Mouse (Mus musculus): ENCODE measurements at regions not wholly inside any gene's neighbourhood (a gene's known extent, or its start where the extent isn't known, plus 50 kb on each side); places are given as distances from the start of the nearest gene placed in this dataset.

- ATAC-seq (ENCODE audit: insufficient number of reproducible peaks, insufficient read depth, low FRiP score, low read depth): no peak
- Histone ChIP-seq H3K4me2 (ENCODE audit: low read length) (no peak overlapping the region), H3K9ac (ENCODE audit: low read length) (no peak overlapping the region), H3K9me3 (ENCODE audit: control insufficient read depth, low read length) (no peaks in the 10 kb centered on the region), H3K27me3 (ENCODE audit: control insufficient read depth, insufficient read depth, low read length) (no peaks in the 10 kb centered on the region), H3K4me1 (ENCODE audit: control insufficient read depth in 2 of 2, insufficient read depth in 2 of 2, low read length in 2 of 2) (no peaks in the 10 kb centered on the region), H3K27ac (replicated peaks in 1 of 2; ENCODE audit: control insufficient read depth in 1 of 2, insufficient read depth in 1 of 2, low read depth in 2 of 2, low read length in 2 of 2) (no peak overlapping the region), H3K36me3 (ENCODE audit: control insufficient read depth, insufficient read depth, low read length) (no peaks in the 10 kb centered on the region), H3K4me3 (ENCODE audit: control insufficient read depth in 1 of 2, insufficient read depth in 1 of 2, low read depth in 1 of 2, low read length in 2 of 2) (no peak overlapping the region)
- 75% methylated on average over 7 of the region's 7 CpGs for WGBS
These were observed 206.4 kb upstream of the Rnd3 start for GRCm38 (mm10) chr2:51355281-51355680.

GRCm38 (mm10) chr2:51354800-51355199 is 205.9 kb upstream of the Rnd3 start:
- Histone ChIP-seq H3K27me3 (ENCODE audit: control insufficient read depth, insufficient read depth, low read length) (no peaks in the 10 kb centered on the region), H3K36me3 (ENCODE audit: control insufficient read depth, insufficient read depth, low read length) (no peaks in the 10 kb centered on the region), H3K9me3 (ENCODE audit: control insufficient read depth, low read length) (no peaks in the 10 kb centered on the region), H3K4me1 (ENCODE audit: control insufficient read depth in 2 of 2, insufficient read depth in 2 of 2, low read length in 2 of 2) (no peaks in the 10 kb centered on the region), H3K27ac (replicated peaks in 1 of 2; ENCODE audit: control insufficient read depth in 1 of 2, insufficient read depth in 1 of 2, low read depth in 2 of 2, low read length in 2 of 2) (no peak overlapping the region), H3K9ac (ENCODE audit: low read length) (no peak overlapping the region), H3K4me2 (ENCODE audit: low read length) (no peak overlapping the region), H3K4me3 (ENCODE audit: control insufficient read depth in 1 of 2, insufficient read depth in 1 of 2, low read depth in 1 of 2, low read length in 2 of 2) (no peak overlapping the region)
- ATAC-seq (ENCODE audit: insufficient number of reproducible peaks, insufficient read depth, low FRiP score, low read depth): no peak
- 86% methylated on average over 4 of the region's 4 CpGs for WGBS

GRCm38 (mm10) chr2:51349614-51350013 is 200.7 kb upstream of the Rnd3 start:
- Histone ChIP-seq H3K9ac (ENCODE audit: low read length) (no peak overlapping the region), H3K4me1 (ENCODE audit: control insufficient read depth in 2 of 2, insufficient read depth in 2 of 2, low read length in 2 of 2) (no peaks in the 10 kb centered on the region), H3K9me3 (ENCODE audit: control insufficient read depth, low read length) (no peaks in the 10 kb centered on the region), H3K36me3 (ENCODE audit: control insufficient read depth, insufficient read depth, low read length) (no peaks in the 10 kb centered on the region), H3K4me2 (ENCODE audit: low read length) (no peak overlapping the region), H3K4me3 (ENCODE audit: control insufficient read depth in 1 of 2, insufficient read depth in 1 of 2, low read depth in 1 of 2, low read length in 2 of 2) (no peak overlapping the region), H3K27me3 (ENCODE audit: control insufficient read depth, insufficient read depth, low read length) (no peaks in the 10 kb centered on the region), H3K27ac (replicated peaks in 1 of 2; ENCODE audit: control insufficient read depth in 1 of 2, insufficient read depth in 1 of 2, low read depth in 2 of 2, low read length in 2 of 2) (no peak overlapping the region)
- ATAC-seq (ENCODE audit: insufficient number of reproducible peaks, insufficient read depth, low FRiP score, low read depth): no peak
- WGBS: 73% methylated on average over 2 of the region's 2 CpGs

- Histone ChIP-seq H3K4me2 (ENCODE audit: low read length) (no peak overlapping the region), H3K9me3 (ENCODE audit: control insufficient read depth, low read length) (no peaks in the 10 kb centered on the region), H3K27ac (replicated peaks in 1 of 2; ENCODE audit: control insufficient read depth in 1 of 2, insufficient read depth in 1 of 2, low read depth in 2 of 2, low read length in 2 of 2) (no peak overlapping the region), H3K9ac (ENCODE audit: low read length) (no peak overlapping the region), H3K27me3 (ENCODE audit: control insufficient read depth, insufficient read depth, low read length) (no peaks in the 10 kb centered on the region), H3K4me3 (ENCODE audit: control insufficient read depth in 1 of 2, insufficient read depth in 1 of 2, low read depth in 1 of 2, low read length in 2 of 2) (no peak overlapping the region), H3K36me3 (ENCODE audit: control insufficient read depth, insufficient read depth, low read length) (no peaks in the 10 kb centered on the region), H3K4me1 (ENCODE audit: control insufficient read depth in 2 of 2, insufficient read depth in 2 of 2, low read length in 2 of 2) (no peaks in the 10 kb centered on the region)
- 73% methylated on average over 2 of the region's 2 CpGs for WGBS
- ATAC-seq (ENCODE audit: insufficient number of reproducible peaks, insufficient read depth, low FRiP score, low read depth): no peak
These were observed 199.9 kb upstream of the Rnd3 start for GRCm38 (mm10) chr2:51348774-51349173.

GRCm38 (mm10) chr2:51347086-51347485 is 198.2 kb upstream of the Rnd3 start:
- 82% methylated on average over 1 of the region's 1 CpGs for WGBS
- Histone ChIP-seq H3K9ac (ENCODE audit: low read length) (no peak overlapping the region), H3K9me3 (ENCODE audit: control insufficient read depth, low read length) (no peaks in the 10 kb centered on the region), H3K27ac (replicated peaks in 1 of 2; ENCODE audit: control insufficient read depth in 1 of 2, insufficient read depth in 1 of 2, low read depth in 2 of 2, low read length in 2 of 2) (no peak overlapping the region), H3K4me2 (ENCODE audit: low read length) (no peak overlapping the region), H3K4me3 (ENCODE audit: control insufficient read depth in 1 of 2, insufficient read depth in 1 of 2, low read depth in 1 of 2, low read length in 2 of 2) (no peak overlapping the region), H3K4me1 (ENCODE audit: control insufficient read depth in 2 of 2, insufficient read depth in 2 of 2, low read length in 2 of 2) (no peaks in the 10 kb centered on the region), H3K36me3 (ENCODE audit: control insufficient read depth, insufficient read depth, low read length) (no peaks in the 10 kb centered on the region), H3K27me3 (ENCODE audit: control insufficient read depth, insufficient read depth, low read length) (no peaks in the 10 kb centered on the region)
- no peak for ATAC-seq (ENCODE audit: insufficient number of reproducible peaks, insufficient read depth, low FRiP score, low read depth)

GRCm38 (mm10) chr2:51342421-51342820 is 193.5 kb upstream of the Rnd3 start:
- H3K9ac ChIP-seq (ENCODE audit: low read length): no peak overlapping the region
- no peak overlapping the region for H3K27ac ChIP-seq (replicated peaks in 1 of 2; ENCODE audit: control insufficient read depth in 1 of 2, insufficient read depth in 1 of 2, low read depth in 2 of 2, low read length in 2 of 2)
- H3K4me2 ChIP-seq (ENCODE audit: low read length): no peak overlapping the region
- no peak for ATAC-seq (ENCODE audit: insufficient number of reproducible peaks, insufficient read depth, low FRiP score, low read depth)
- H3K4me3 ChIP-seq (ENCODE audit: control insufficient read depth in 1 of 2, insufficient read depth in 1 of 2, low read depth in 1 of 2, low read length in 2 of 2): no peak overlapping the region
- H3K9me3 ChIP-seq (ENCODE audit: control insufficient read depth, low read length): no peaks in the 10 kb centered on the region
- H3K4me1 ChIP-seq (ENCODE audit: control insufficient read depth in 2 of 2, insufficient read depth in 2 of 2, low read length in 2 of 2): no peaks in the 10 kb centered on the region
- no peaks in the 10 kb centered on the region for H3K36me3 ChIP-seq (ENCODE audit: control insufficient read depth, insufficient read depth, low read length)
- 72% methylated on average over 1 of the region's 1 CpGs for WGBS
- H3K27me3 ChIP-seq (ENCODE audit: control insufficient read depth, insufficient read depth, low read length): no peaks in the 10 kb centered on the region

- no peak overlapping the region for H3K27ac ChIP-seq (replicated peaks in 1 of 2; ENCODE audit: control insufficient read depth in 1 of 2, insufficient read depth in 1 of 2, low read depth in 2 of 2, low read length in 2 of 2)
- 78% methylated on average over 6 of the region's 6 CpGs for whole genome bisulfite sequencing
- no peaks in the 10 kb centered on the region for H3K36me3 ChIP-seq (ENCODE audit: control insufficient read depth, insufficient read depth, low read length)
- no peak overlapping the region for H3K4me2 ChIP-seq (ENCODE audit: low read length)
- no peak overlapping the region for H3K4me3 ChIP-seq (ENCODE audit: control insufficient read depth in 1 of 2, insufficient read depth in 1 of 2, low read depth in 1 of 2, low read length in 2 of 2)
- H3K4me1 ChIP-seq (ENCODE audit: control insufficient read depth in 2 of 2, insufficient read depth in 2 of 2, low read length in 2 of 2): no peaks in the 10 kb centered on the region
- H3K27me3 ChIP-seq (ENCODE audit: control insufficient read depth, insufficient read depth, low read length): no peaks in the 10 kb centered on the region
- H3K9ac ChIP-seq (ENCODE audit: low read length): no peak overlapping the region
- no peaks in the 10 kb centered on the region for H3K9me3 ChIP-seq (ENCODE audit: control insufficient read depth, low read length)
- ATAC-seq (ENCODE audit: insufficient number of reproducible peaks, insufficient read depth, low FRiP score, low read depth): no peak
These were observed 185.5 kb upstream of the Rnd3 start for GRCm38 (mm10) chr2:51334437-51334836.

- Histone ChIP-seq H3K27me3 (ENCODE audit: control insufficient read depth, insufficient read depth, low read length) (no peaks in the 10 kb centered on the region), H3K36me3 (ENCODE audit: control insufficient read depth, insufficient read depth, low read length) (no peaks in the 10 kb centered on the region), H3K4me3 (ENCODE audit: control insufficient read depth in 1 of 2, insufficient read depth in 1 of 2, low read depth in 1 of 2, low read length in 2 of 2) (no peak overlapping the region), H3K9ac (ENCODE audit: low read length) (no peak overlapping the region), H3K4me2 (ENCODE audit: low read length) (no peak overlapping the region), H3K4me1 (ENCODE audit: control insufficient read depth in 2 of 2, insufficient read depth in 2 of 2, low read length in 2 of 2) (peaks cover 0 to 6% of the 10 kb centered on the region in 2 experiments; a peak in 1 of 4 replicates), H3K27ac (replicated peaks in 1 of 2; ENCODE audit: control insufficient read depth in 1 of 2, insufficient read depth in 1 of 2, low read depth in 2 of 2, low read length in 2 of 2) (no peak overlapping the region), H3K9me3 (ENCODE audit: control insufficient read depth, low read length) (no peaks in the 10 kb centered on the region)
- WGBS: 82% methylated on average over 8 of the region's 8 CpGs
- ATAC-seq (ENCODE audit: insufficient number of reproducible peaks, insufficient read depth, low FRiP score, low read depth): no peak
These were observed 178.2 kb upstream of the Rnd3 start for GRCm38 (mm10) chr2:51327081-51327480.
